In the genomic region with DNA sequence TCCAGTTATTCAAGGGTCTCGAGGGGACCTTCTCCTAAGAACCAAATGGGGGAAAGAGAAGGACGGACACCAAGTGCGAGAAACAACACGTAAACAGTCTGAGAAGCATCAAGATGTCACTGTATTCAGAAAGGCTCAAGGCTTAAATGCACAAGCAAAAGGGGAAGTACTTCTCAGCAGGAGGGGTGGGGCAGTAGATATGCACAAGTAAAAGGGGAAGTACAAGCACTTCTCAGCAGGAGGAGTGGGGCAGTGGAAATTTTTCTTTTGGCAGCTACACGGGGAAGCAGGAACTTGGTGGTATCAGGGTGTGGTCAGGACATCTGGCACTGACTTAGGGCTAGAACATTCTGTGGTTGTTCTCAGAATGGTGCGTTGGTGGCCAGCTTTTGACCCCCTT, we compare ENCODE assay signal across 38 mouse cellular contexts. TPM values are rescaled to one million over a fixed set of nuclear protein-coding genes. Genes with fewer than 3 reads are reported as not detected.
"Had no signal": no experiment of that assay in that cellular context is flagged by ENCODE, and none has a peak within 500 bp of the region (broad histone marks: within the 10 kb centered on the region; RNA-seq: fewer than 3 reads in every experiment).

No protein-coding gene starts in this region.

RNA-seq across cellular contexts. Expression of a gene that starts 19.9 kb away (rescaled TPM):
- total RNA-seq: gastrocnemius, adult 8-10 months; gastrocnemius, postnatal 14 days; gastrocnemius, postnatal 36 days; heart, adult 2 months; heart, postnatal 14 days; heart, postnatal 36 days; hematopoietic stem cell, adult 5-6 weeks; hindbrain, postnatal 0 days; layer of hippocampus, adult 18-20 months; layer of hippocampus, adult 8-10 months; layer of hippocampus, postnatal 14 days; layer of hippocampus, postnatal 36 days; left cerebral cortex, adult 18-20 months; left cerebral cortex, adult 8-10 months; left cerebral cortex, postnatal 10 days; left cerebral cortex, postnatal 25 days; left cerebral cortex, postnatal 4 days; liver, adult 2 months had no signal
- polyA plus RNA-seq: gonadal fat pad, adult 2 months; heart, adult 2 months; heart, embryonic 11.5 days; heart, embryonic 13.5 days; heart, embryonic 15.5 days; heart, postnatal 0 days; hindbrain, embryonic 11.5 days; hindbrain, embryonic 13.5 days; hindbrain, embryonic 15.5 days; hindbrain, postnatal 0 days; intestine, embryonic 14.5 days; intestine, embryonic 16.5 days; kidney, adult 2 months; kidney, embryonic 15.5 days; kidney, postnatal 0 days; large intestine, adult 2 months; limb, embryonic 11.5 days; limb, embryonic 13.5 days; limb, embryonic 15.5 days; liver, adult 2 months; liver, embryonic 12.5 days; liver, embryonic 14.5 days; liver, embryonic 16.5 days had no signal

RNA-seq across cellular contexts. Expression of a gene that starts 41.2 kb away (rescaled TPM):
- total RNA-seq: gastrocnemius, adult 8-10 months; gastrocnemius, postnatal 14 days; gastrocnemius, postnatal 36 days; heart, adult 2 months; heart, postnatal 14 days; heart, postnatal 36 days; hematopoietic stem cell, adult 5-6 weeks; hindbrain, postnatal 0 days; layer of hippocampus, adult 18-20 months; layer of hippocampus, adult 8-10 months; layer of hippocampus, postnatal 14 days; layer of hippocampus, postnatal 36 days; left cerebral cortex, adult 18-20 months; left cerebral cortex, adult 8-10 months; left cerebral cortex, postnatal 10 days; left cerebral cortex, postnatal 25 days; left cerebral cortex, postnatal 4 days; liver, adult 2 months had no signal
- polyA plus RNA-seq: gonadal fat pad, adult 2 months; heart, adult 2 months; heart, embryonic 11.5 days; heart, embryonic 13.5 days; heart, embryonic 15.5 days; heart, postnatal 0 days; hindbrain, embryonic 11.5 days; hindbrain, embryonic 13.5 days; hindbrain, embryonic 15.5 days; hindbrain, postnatal 0 days; intestine, embryonic 14.5 days; intestine, embryonic 16.5 days; kidney, adult 2 months; kidney, embryonic 15.5 days; kidney, postnatal 0 days; large intestine, adult 2 months; limb, embryonic 11.5 days; limb, embryonic 13.5 days; limb, embryonic 15.5 days; liver, adult 2 months; liver, embryonic 12.5 days; liver, embryonic 14.5 days; liver, embryonic 16.5 days had no signal

RNA-seq across cellular contexts. Expression of a gene that starts 51.4 kb away (rescaled TPM):
- total RNA-seq: gastrocnemius, adult 8-10 months; gastrocnemius, postnatal 14 days; gastrocnemius, postnatal 36 days; heart, adult 2 months; heart, postnatal 14 days; heart, postnatal 36 days; hematopoietic stem cell, adult 5-6 weeks; hindbrain, postnatal 0 days; layer of hippocampus, adult 18-20 months; layer of hippocampus, adult 8-10 months; layer of hippocampus, postnatal 14 days; layer of hippocampus, postnatal 36 days; left cerebral cortex, adult 18-20 months; left cerebral cortex, adult 8-10 months; left cerebral cortex, postnatal 10 days; left cerebral cortex, postnatal 25 days; left cerebral cortex, postnatal 4 days; liver, adult 2 months had no signal
- polyA plus RNA-seq: gonadal fat pad, adult 2 months; heart, adult 2 months; heart, embryonic 11.5 days; heart, embryonic 13.5 days; heart, embryonic 15.5 days; heart, postnatal 0 days; hindbrain, embryonic 11.5 days; hindbrain, embryonic 13.5 days; hindbrain, embryonic 15.5 days; hindbrain, postnatal 0 days; intestine, embryonic 14.5 days; intestine, embryonic 16.5 days; kidney, adult 2 months; kidney, embryonic 15.5 days; kidney, postnatal 0 days; large intestine, adult 2 months; limb, embryonic 11.5 days; limb, embryonic 13.5 days; limb, embryonic 15.5 days; liver, adult 2 months; liver, embryonic 12.5 days; liver, embryonic 14.5 days; liver, embryonic 16.5 days had no signal

RNA-seq across cellular contexts. Expression of a gene that starts 56.5 kb away (rescaled TPM):
- total RNA-seq: gastrocnemius, adult 8-10 months; gastrocnemius, postnatal 14 days; gastrocnemius, postnatal 36 days; heart, adult 2 months; heart, postnatal 14 days; heart, postnatal 36 days; hematopoietic stem cell, adult 5-6 weeks; hindbrain, postnatal 0 days; layer of hippocampus, adult 18-20 months; layer of hippocampus, adult 8-10 months; layer of hippocampus, postnatal 14 days; layer of hippocampus, postnatal 36 days; left cerebral cortex, adult 18-20 months; left cerebral cortex, adult 8-10 months; left cerebral cortex, postnatal 10 days; left cerebral cortex, postnatal 25 days; left cerebral cortex, postnatal 4 days; liver, adult 2 months had no signal
- polyA plus RNA-seq: gonadal fat pad, adult 2 months; heart, adult 2 months; heart, embryonic 11.5 days; heart, embryonic 13.5 days; heart, embryonic 15.5 days; heart, postnatal 0 days; hindbrain, embryonic 11.5 days; hindbrain, embryonic 13.5 days; hindbrain, embryonic 15.5 days; hindbrain, postnatal 0 days; intestine, embryonic 14.5 days; intestine, embryonic 16.5 days; kidney, adult 2 months; kidney, embryonic 15.5 days; kidney, postnatal 0 days; large intestine, adult 2 months; limb, embryonic 11.5 days; limb, embryonic 13.5 days; limb, embryonic 15.5 days; liver, adult 2 months; liver, embryonic 12.5 days; liver, embryonic 14.5 days; liver, embryonic 16.5 days had no signal
